ENCODE assay signal across 16 mouse cellular contexts in the genomic region with DNA sequence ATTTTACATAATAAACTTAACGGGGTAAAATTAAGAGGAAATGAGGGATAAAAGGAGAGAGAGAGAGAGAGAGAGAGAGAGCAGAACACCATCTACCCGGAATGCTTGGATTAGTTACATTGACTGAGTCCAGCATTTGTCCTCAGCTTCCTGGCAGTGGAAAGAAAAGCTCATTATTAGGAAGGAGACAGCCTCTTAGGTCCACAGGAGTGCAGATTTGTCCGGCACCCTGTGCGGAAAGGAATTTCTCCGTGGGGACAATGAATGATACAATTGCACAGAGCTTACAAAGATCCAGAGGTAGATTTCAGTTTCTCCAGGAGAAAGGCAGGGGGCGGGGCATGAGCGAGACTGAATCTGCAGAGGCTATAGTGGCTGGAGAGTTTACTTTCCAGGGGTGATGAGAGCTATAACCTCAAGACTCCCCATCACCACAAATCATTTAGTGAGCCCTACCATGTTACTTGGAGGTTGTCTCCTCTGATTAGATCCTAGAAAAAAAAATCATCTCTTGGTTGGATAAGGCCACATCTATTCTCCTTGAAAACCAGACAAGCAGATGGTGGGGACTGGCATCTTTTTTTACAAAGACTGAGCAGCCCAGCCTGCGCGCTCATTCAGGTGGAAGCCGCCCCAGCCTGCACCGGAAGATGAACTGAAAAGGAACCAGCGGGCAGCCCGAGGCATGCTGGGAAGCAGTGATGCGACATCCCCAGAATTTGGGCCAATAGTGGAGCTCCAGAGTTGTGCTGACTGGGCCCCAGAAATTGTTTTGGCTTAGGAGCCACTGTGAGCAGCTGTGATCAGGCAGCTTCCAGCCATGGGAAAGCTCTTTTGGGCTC. TPM values are rescaled to one million over a fixed set of nuclear protein-coding genes. Genes with fewer than 3 reads are reported as not detected.
DNase-seq lines count a peak whose midpoint lies in the region; ATAC-seq and TF ChIP-seq lines count a peak whose summit lies in the region.
"Had no signal": no experiment of that assay in that cellular context is flagged by ENCODE, and none has a peak within 500 bp of the region (broad histone marks: within the 10 kb centered on the region; RNA-seq: fewer than 3 reads in every experiment).

No protein-coding gene starts in this region.

- peaks cover 16% of the 10 kb centered on the region for H3K4me1 ChIP-seq in hindbrain, embryonic 13.5 days (replicated peaks)
- peaks cover 13% of the 10 kb centered on the region; the same call in 1 of the 2 replicates for H3K4me1 ChIP-seq in hindbrain, embryonic 12.5 days
- peaks cover 10% of the 10 kb centered on the region for H3K4me1 ChIP-seq in hindbrain, postnatal 0 days (ENCODE audit: insufficient read depth, low read length)
- H3K4me1 ChIP-seq: limb, embryonic 15.5 days; lung, embryonic 15.5 days had no signal

- ATAC-seq in hindbrain, embryonic 13.5 days (ENCODE audit: low FRiP score): no peak
- ATAC-seq in hindbrain, embryonic 12.5 days (ENCODE audit: low FRiP score): no peak
- ATAC-seq in hindbrain, postnatal 0 days: peak; percentile 84
- no peak for ATAC-seq in megakaryocyte, adult 5-6 weeks (ENCODE audit: poor library complexity, severe bottlenecking)
- ATAC-seq: activated CD4-positive, CD25-positive, alpha-beta regulatory T cell, adult 4 months had no signal

- WGBS in hindbrain, embryonic 13.5 days: 56% methylated on average over 14 of the region's 14 CpGs
- WGBS in hindbrain, embryonic 12.5 days: 65% methylated on average over 14 of the region's 14 CpGs
- WGBS in hindbrain, postnatal 0 days: 36% methylated on average over 14 of the region's 14 CpGs

- 0 out of 2 replicates have a peak, but pooled peaks cover 3% of the 10 kb centered on the region for H3K9me3 ChIP-seq in hindbrain, embryonic 13.5 days
- peaks cover 4% of the 10 kb centered on the region; the same call in 1 of the 2 replicates for H3K9me3 ChIP-seq in hindbrain, embryonic 12.5 days (replicated peaks)
- no peaks in the 10 kb centered on the region for H3K9me3 ChIP-seq in hindbrain, postnatal 0 days (ENCODE audit: low read length)
- H3K9me3 ChIP-seq: embryonic facial prominence, embryonic 12.5 days; limb, embryonic 15.5 days; lung, embryonic 15.5 days; midbrain, embryonic 12.5 days had no signal

- H3K4me3 ChIP-seq in hindbrain, embryonic 13.5 days: no peak overlapping the region
- no peak overlapping the region for H3K4me3 ChIP-seq in hindbrain, embryonic 12.5 days
- H3K4me3 ChIP-seq in hindbrain, postnatal 0 days (ENCODE audit: low read length): no peak overlapping the region
- H3K4me3 ChIP-seq: embryonic facial prominence, embryonic 12.5 days; limb, embryonic 15.5 days; lung, embryonic 15.5 days; midbrain, embryonic 12.5 days had no signal

- no peak overlapping the region for H3K4me2 ChIP-seq in hindbrain, embryonic 13.5 days
- H3K4me2 ChIP-seq in hindbrain, embryonic 12.5 days (replicated peaks): no peak overlapping the region
- H3K4me2 ChIP-seq in hindbrain, postnatal 0 days (ENCODE audit: low read depth, low read length): peak overlapping the region; percentile 6; the same call in 1 of the 2 replicates
- H3K4me2 ChIP-seq: embryonic facial prominence, embryonic 12.5 days; limb, embryonic 15.5 days; lung, embryonic 15.5 days; midbrain, embryonic 12.5 days had no signal

- TF ChIP-seq POLR2A in brain, embryonic 14.5 days (IDR thresholded peaks at IDR 0.05; ENCODE audit: borderline replicate concordance, extremely low read depth, insufficient read depth, insufficient read length, poor library complexity, severe bottlenecking): no peak

- no peak for TF ChIP-seq CTCF in brain, embryonic 14.5 days (IDR thresholded peaks at IDR 0.05; ENCODE audit: borderline replicate concordance, extremely low read depth, insufficient read depth, insufficient read length)
- no peak for TF ChIP-seq CTCF in hindbrain, postnatal 0 days (IDR thresholded peaks at IDR 0.05; ENCODE audit: low read depth)

- 0 out of 2 replicates have a peak overlapping the region, but pooled peaks have one; percentile 24 for H3K27ac ChIP-seq in hindbrain, embryonic 13.5 days
- no peak overlapping the region for H3K27ac ChIP-seq in hindbrain, embryonic 12.5 days
- peak overlapping the region; percentile 67; the same call in 1 of the 2 replicates for H3K27ac ChIP-seq in hindbrain, postnatal 0 days
- H3K27ac ChIP-seq: embryonic facial prominence, embryonic 12.5 days; kidney, postnatal 0 days; limb, embryonic 15.5 days; lung, embryonic 15.5 days; midbrain, embryonic 12.5 days had no signal

- DNase-seq in brain, embryonic 14.5 days (ENCODE audit: low read depth): peak; percentile 68
- DNase-seq in cerebellum, postnatal 36 days: peak; percentile 79 to 81
- DNase-seq in hindbrain, postnatal 0 days (ENCODE audit: low spot score): peak; percentile 77
- DNase-seq in adrenal gland, adult (ENCODE audit: inconsistent age in 2 of 2, low spot score in 1 of 2): no peak
- DNase-seq in MN1 (ENCODE audit: low spot score): no peak
- DNase-seq: heart, postnatal 4 days; thymus, postnatal 25 days had no signal

- peaks cover 15% of the 10 kb centered on the region for H3K36me3 ChIP-seq in hindbrain, embryonic 13.5 days
- H3K36me3 ChIP-seq in hindbrain, embryonic 12.5 days: 0 out of 2 replicates have a peak, but pooled peaks cover 4% of the 10 kb centered on the region
- no peaks in the 10 kb centered on the region for H3K36me3 ChIP-seq in hindbrain, postnatal 0 days (ENCODE audit: insufficient read depth, low read length)
- H3K36me3 ChIP-seq: embryonic facial prominence, embryonic 12.5 days; limb, embryonic 15.5 days; lung, embryonic 15.5 days had no signal

- no peak overlapping the region for H3K9ac ChIP-seq in hindbrain, embryonic 13.5 days
- H3K9ac ChIP-seq in hindbrain, embryonic 12.5 days: no peak overlapping the region
- H3K9ac ChIP-seq in hindbrain, postnatal 0 days (replicated peaks; ENCODE audit: low read length): no peak overlapping the region
- H3K9ac ChIP-seq: embryonic facial prominence, embryonic 12.5 days; limb, embryonic 15.5 days; lung, embryonic 15.5 days; midbrain, embryonic 12.5 days had no signal

- no peaks in the 10 kb centered on the region for H3K27me3 ChIP-seq in hindbrain, embryonic 13.5 days
- no peaks in the 10 kb centered on the region for H3K27me3 ChIP-seq in hindbrain, embryonic 12.5 days
- no peaks in the 10 kb centered on the region for H3K27me3 ChIP-seq in hindbrain, postnatal 0 days (ENCODE audit: insufficient read depth, low read length)
- H3K27me3 ChIP-seq: embryonic facial prominence, embryonic 12.5 days; limb, embryonic 15.5 days; lung, embryonic 15.5 days; midbrain, embryonic 12.5 days had no signal

RNA-seq across cellular contexts. Expression of gene Ntrk2, which starts 20.2 kb away (rescaled TPM):
- polyA plus RNA-seq in hindbrain, embryonic 13.5 days (2015; fragmentation: Nextera tagmentation; extraction: Ambion mirVana): 90.8 and 99.2 TPM in 2 replicates
- polyA plus RNA-seq in hindbrain, embryonic 12.5 days (2016; fragmentation: Nextera tagmentation; extraction: Ambion mirVana): 65.4 and 71.2 TPM in 2 replicates
- 42.7 and 65.4 TPM in 2 replicates for polyA plus RNA-seq in brain, embryonic 14.5 days (2012; rRNA removed)
- 229 and 233 TPM in 2 replicates for total RNA-seq in hindbrain, postnatal 0 days (2014; rRNA removed)
- polyA plus RNA-seq in hindbrain, postnatal 0 days (2015; fragmentation: Nextera tagmentation; extraction: Ambion mirVana): 158 and 160 TPM in 2 replicates
- not detected in 2 replicates for total RNA-seq in megakaryocyte, adult 5-6 weeks (2015)
- total RNA-seq in megakaryocyte, adult 5-6 weeks (2017): not detected in 2 replicates
- polyA plus RNA-seq: activated CD4-positive, CD25-positive, alpha-beta regulatory T cell, adult 4 months had no signal

Comparison
In these comparisons a context has a peak if more than half of its experiments do, and no peak if none do; other contexts are left out.
1. DNase-seq: peak in brain, embryonic 14.5 days (single experiment), cerebellum, postnatal 36 days (2 of 2) and hindbrain, postnatal 0 days (single experiment); none in adrenal gland, adult (0 of 2) and MN1 (single experiment).